Mouse (Mus musculus): ENCODE measurements around the gene Dyx1c1. TPM values are rescaled to one million over a fixed set of nuclear protein-coding genes. Genes with fewer than 3 reads are reported as not detected.
A peak's percentile ranks its signal among the peaks of the same experiment; 100 is the strongest.

The Dyx1c1 gene
- polyA plus RNA-seq (2015; fragmentation: Nextera tagmentation; extraction: Ambion mirVana) = 1.6 TPM in 2 replicates

GRCm38 (mm10) chr9:72958521-72959450 lies at the start of gene Dyx1c1, which contains the start of gene Gm44503:
Dyx1c1 (plus strand) TSS chr9:72958785.
Gm44503 (plus strand) TSS chr9:72958852.
- Histone ChIP-seq H3K4me2 (replicated peaks) (peak within 1 kb of the TSS; percentile 67), H3K27ac (no peak within 1 kb of the TSS; the same call in none of the 2 replicates), H3K4me3 (peak within 1 kb of the TSS; percentile 68), H3K4me1 (peaks cover 9% of the 10 kb centered on the region), H3K27me3 (no peaks in the 10 kb centered on the region), H3K36me3 (no peaks in the 10 kb centered on the region), H3K9me3 (no peaks in the 10 kb centered on the region), H3K9ac (peak within 1 kb of the TSS; percentile 72)
- 2% methylated on average over 43 of the region's 43 CpGs for WGBS
- ATAC-seq (ENCODE audit: low FRiP score, low read depth) = peak; percentile 92

DNA sequence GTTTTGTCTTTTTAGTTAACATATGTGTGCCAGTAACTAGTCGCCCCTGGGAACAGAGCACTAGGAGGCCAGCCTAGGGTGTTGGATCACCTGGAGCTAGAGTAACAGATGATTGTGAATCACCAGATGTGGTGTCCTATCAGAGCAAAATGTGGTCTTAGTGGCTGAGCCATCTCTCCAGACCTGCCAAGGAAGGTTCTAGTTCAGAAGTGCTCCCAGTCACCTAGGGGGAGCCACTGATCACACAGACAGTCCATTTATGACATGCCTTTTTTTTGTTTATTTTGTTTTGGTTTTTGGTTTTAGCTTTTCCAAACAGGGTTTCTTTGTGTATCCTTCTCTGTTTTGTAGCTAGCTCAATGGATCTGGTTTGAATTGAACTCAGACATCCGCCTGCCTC lies 47.2 kb upstream of the Dyx1c1 start:
- WGBS = 90% methylated on average over 2 of the region's 2 CpGs
- Histone ChIP-seq H3K4me2 (replicated peaks) (no peak overlapping the region), H3K9me3 (no peaks in the 10 kb centered on the region), H3K9ac (no peak overlapping the region), H3K4me1 (peaks cover 8% of the 10 kb centered on the region), H3K27ac (no peak overlapping the region), H3K4me3 (no peak overlapping the region), H3K36me3 (peaks cover 2% of the 10 kb centered on the region; the same call in 1 of the 2 replicates), H3K27me3 (no peaks in the 10 kb centered on the region)
- ATAC-seq (ENCODE audit: low FRiP score, low read depth) = no peak

GRCm38 (mm10) chr9:72913551-72913950 lies 45.0 kb upstream of the Dyx1c1 start:
- Histone ChIP-seq H3K4me3 (no peak overlapping the region), H3K4me2 (replicated peaks) (no peak overlapping the region), H3K36me3 (no peaks in the 10 kb centered on the region), H3K4me1 (no peaks in the 10 kb centered on the region), H3K27ac (no peak overlapping the region), H3K9me3 (no peaks in the 10 kb centered on the region), H3K27me3 (no peaks in the 10 kb centered on the region), H3K9ac (no peak overlapping the region)
- WGBS = 77% methylated on average over 6 of the region's 6 CpGs
- no peak for ATAC-seq (ENCODE audit: low FRiP score, low read depth)

DNA sequence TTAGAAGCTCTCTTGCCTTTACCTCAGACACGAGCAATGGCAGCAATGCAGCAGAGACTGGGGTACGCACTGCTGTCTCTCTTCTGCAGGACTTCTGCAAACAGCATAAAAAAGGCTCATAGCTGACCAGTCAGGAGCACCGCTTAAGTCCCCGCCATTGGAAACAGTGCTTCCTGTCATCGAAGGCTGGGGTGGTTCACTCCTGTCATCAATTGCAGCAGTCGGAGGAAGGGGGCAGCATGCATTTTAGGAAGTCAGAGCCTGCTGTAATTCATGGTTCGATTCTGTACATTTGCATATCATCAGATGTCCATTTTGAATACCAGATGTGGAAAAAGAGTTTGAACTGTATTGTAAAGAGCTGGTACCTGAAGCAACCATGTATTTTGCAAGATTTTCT lies 42.9 kb upstream of the Dyx1c1 start:
- H3K27ac ChIP-seq = no peak overlapping the region
- H3K36me3 ChIP-seq = no peaks in the 10 kb centered on the region
- no peak overlapping the region for H3K4me3 ChIP-seq
- H3K4me2 ChIP-seq (replicated peaks) = no peak overlapping the region
- WGBS = 71% methylated on average over 7 of the region's 7 CpGs
- H3K9me3 ChIP-seq = no peaks in the 10 kb centered on the region
- no peaks in the 10 kb centered on the region for H3K4me1 ChIP-seq
- no peaks in the 10 kb centered on the region for H3K27me3 ChIP-seq
- no peak overlapping the region for H3K9ac ChIP-seq
- ATAC-seq (ENCODE audit: low FRiP score, low read depth) = no peak

DNA sequence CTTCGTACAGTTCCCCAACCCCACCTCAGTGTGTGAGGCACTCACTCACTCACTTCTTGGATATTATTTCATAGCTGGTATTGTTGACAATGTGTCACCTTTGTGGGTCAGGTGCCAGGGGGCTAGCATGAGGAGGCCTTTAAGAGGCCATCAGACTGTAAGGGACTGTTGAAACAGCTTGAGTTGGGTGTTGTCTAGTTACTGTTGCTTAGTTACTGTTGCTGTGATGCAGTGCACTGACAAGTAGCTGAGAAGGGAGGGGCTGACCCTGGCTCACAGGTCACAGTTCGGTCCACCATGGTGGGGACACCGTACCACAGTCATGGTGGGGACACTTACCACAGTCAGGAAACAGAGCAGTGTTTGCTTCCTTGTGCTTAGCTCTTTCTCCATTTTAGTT lies 35.5 kb upstream of the Dyx1c1 start:
- H3K4me3 ChIP-seq = no peak overlapping the region
- H3K36me3 ChIP-seq = no peaks in the 10 kb centered on the region
- peaks cover 15% of the 10 kb centered on the region for H3K4me1 ChIP-seq
- no peak overlapping the region for H3K4me2 ChIP-seq (replicated peaks)
- ATAC-seq (ENCODE audit: low FRiP score, low read depth) = no peak
- WGBS = 94% methylated on average over 3 of the region's 3 CpGs
- no peaks in the 10 kb centered on the region for H3K9me3 ChIP-seq
- no peaks in the 10 kb centered on the region for H3K27me3 ChIP-seq
- H3K27ac ChIP-seq = no peak overlapping the region
- H3K9ac ChIP-seq = no peak overlapping the region

DNA sequence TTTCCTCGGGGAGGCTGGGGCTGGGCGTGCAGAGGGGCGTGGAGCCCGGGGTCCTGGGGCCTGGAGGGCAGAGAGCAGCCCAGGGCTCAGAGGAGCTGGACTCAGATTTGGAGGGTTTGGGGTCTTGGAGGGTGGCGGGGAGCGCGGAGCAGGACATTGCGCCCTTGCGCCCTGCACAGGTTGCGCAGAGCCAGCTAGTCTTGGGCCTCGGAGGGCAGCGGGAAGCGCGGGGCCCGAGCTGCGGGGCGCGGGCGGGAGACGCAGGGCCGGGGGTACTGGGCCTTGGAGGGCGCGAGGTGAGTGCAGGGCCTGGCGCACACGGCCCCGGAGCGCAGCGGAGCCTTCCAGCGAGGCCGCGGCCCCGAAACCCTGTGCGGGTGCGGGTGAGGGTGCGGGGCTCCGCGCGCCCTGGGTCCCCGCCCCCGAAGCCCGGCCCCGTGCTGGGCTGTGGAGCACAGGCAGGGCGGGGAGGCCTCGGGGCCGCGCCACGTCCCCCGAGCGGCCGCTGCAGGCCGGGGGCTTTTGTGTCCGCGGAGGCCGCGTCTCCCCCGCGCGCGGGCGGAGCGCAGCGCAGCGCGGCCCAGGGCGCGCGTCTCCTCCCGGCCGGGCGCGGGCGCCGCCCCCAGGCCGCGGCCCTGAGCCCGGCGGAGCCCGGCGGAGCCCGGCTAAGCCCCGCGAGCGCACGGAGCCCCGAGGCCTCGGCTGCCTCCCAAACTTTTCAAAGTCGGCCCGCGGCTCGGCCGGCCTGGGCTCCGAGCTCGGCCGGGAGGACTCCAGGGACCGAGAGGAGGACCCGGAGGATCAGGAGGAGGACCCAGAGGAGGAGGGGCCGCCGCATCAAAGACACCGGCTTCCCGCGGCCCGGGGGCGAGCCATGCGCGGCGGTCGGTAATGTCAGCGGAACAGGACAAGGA lies 33.3 kb upstream of the Dyx1c1 start, which contains the start of gene Pygo1:
Pygo1 (plus strand) TSS at position 625 of the 914 bp plus-strand sequence.
- H3K4me3 ChIP-seq = peak within 1 kb of the TSS; percentile 81
- ATAC-seq (ENCODE audit: low FRiP score, low read depth) = peak; percentile 83
- H3K4me1 ChIP-seq = peaks cover 18% of the 10 kb centered on the region
- peak within 1 kb of the TSS; percentile 97 for H3K9ac ChIP-seq
- peak within 1 kb of the TSS; percentile 94 for H3K27ac ChIP-seq
- no peaks in the 10 kb centered on the region for H3K9me3 ChIP-seq
- H3K4me2 ChIP-seq (replicated peaks) = peak within 1 kb of the TSS; percentile 84
- under 1% methylated on average over 82 of the region's 108 CpGs for WGBS
- H3K27me3 ChIP-seq = no peaks in the 10 kb centered on the region
- H3K36me3 ChIP-seq = peaks cover 10% of the 10 kb centered on the region

GRCm38 (mm10) chr9:72925935-72926258 lies 32.7 kb upstream of the Dyx1c1 start:
- 1% methylated on average over 20 of the region's 20 CpGs for WGBS
- peaks cover 10% of the 10 kb centered on the region for H3K36me3 ChIP-seq
- H3K4me1 ChIP-seq = peaks cover 18% of the 10 kb centered on the region
- ATAC-seq (ENCODE audit: low FRiP score, low read depth) = peak; percentile 62
- H3K27me3 ChIP-seq = no peaks in the 10 kb centered on the region
- peak overlapping the region; percentile 84 for H3K4me2 ChIP-seq (replicated peaks)
- H3K9me3 ChIP-seq = no peaks in the 10 kb centered on the region
- H3K27ac ChIP-seq = peak overlapping the region; percentile 94
- peak overlapping the region; percentile 81 for H3K4me3 ChIP-seq
- peak overlapping the region; percentile 97 for H3K9ac ChIP-seq

GRCm38 (mm10) chr9:72931166-72931790 lies 27.3 kb upstream of the Dyx1c1 start:
- no peaks in the 10 kb centered on the region for H3K27me3 ChIP-seq
- H3K4me1 ChIP-seq = peaks cover 17% of the 10 kb centered on the region
- no peaks in the 10 kb centered on the region; the same call in 1 of the 2 replicates for H3K9me3 ChIP-seq
- H3K4me2 ChIP-seq (replicated peaks) = no peak overlapping the region
- 78% methylated on average over 13 of the region's 13 CpGs for WGBS
- no peak overlapping the region for H3K4me3 ChIP-seq
- no peak for ATAC-seq (ENCODE audit: low FRiP score, low read depth)
- no peak overlapping the region for H3K9ac ChIP-seq
- H3K36me3 ChIP-seq = peaks cover 47% of the 10 kb centered on the region
- no peak overlapping the region for H3K27ac ChIP-seq

DNA sequence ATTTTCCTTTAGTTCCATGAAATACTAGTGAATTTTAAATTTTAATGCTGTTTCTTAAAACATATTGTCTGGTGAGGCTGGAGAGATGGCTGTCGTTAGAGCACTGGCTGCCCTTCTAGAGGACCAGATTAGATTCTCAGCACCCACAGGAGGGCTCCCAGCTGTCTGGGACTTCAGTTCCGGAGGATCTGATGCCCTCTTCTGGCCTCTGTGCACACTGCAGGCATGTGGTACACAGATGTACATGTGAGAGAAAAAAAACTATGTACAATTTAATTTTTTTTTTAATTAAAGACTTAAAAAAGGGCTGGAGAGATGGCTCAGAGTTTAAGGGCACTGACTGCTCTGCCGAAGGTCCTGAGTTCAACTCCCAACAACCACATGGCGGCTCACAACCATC lies 23.3 kb upstream of the Dyx1c1 start:
- ATAC-seq (ENCODE audit: low FRiP score, low read depth) = no peak
- no peaks in the 10 kb centered on the region for H3K4me1 ChIP-seq
- 88% methylated on average over 4 of the region's 4 CpGs for WGBS
- peaks cover 43% of the 10 kb centered on the region for H3K36me3 ChIP-seq
- no peak overlapping the region for H3K27ac ChIP-seq
- no peaks in the 10 kb centered on the region; the same call in 1 of the 2 replicates for H3K9me3 ChIP-seq
- no peak overlapping the region for H3K4me3 ChIP-seq
- H3K27me3 ChIP-seq = no peaks in the 10 kb centered on the region
- H3K4me2 ChIP-seq (replicated peaks) = no peak overlapping the region
- no peak overlapping the region for H3K9ac ChIP-seq

DNA sequence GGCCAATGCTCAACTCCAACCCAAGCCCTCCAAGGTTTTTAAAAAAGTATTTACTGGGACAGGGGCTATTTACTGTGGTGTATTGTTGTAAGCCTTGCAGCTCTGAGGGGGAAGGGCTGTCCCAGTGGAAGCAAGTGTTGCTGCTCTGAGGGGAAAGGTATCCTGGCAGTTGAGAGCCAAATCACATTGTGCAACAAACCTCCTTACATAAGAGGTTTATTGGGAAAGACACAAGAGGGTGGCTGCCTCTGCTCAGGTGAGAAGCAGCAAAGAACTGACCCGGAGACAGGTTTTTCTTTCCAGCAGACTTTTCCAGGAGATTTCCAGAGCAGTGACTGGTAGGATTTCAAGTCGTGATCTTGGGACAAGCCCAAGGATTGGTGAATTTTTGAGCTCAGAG lies 22.3 kb upstream of the Dyx1c1 start:
- 78% methylated on average over 2 of the region's 2 CpGs for WGBS
- H3K9me3 ChIP-seq = no peaks in the 10 kb centered on the region; the same call in 1 of the 2 replicates
- H3K4me3 ChIP-seq = no peak overlapping the region
- H3K27me3 ChIP-seq = no peaks in the 10 kb centered on the region
- no peak overlapping the region for H3K27ac ChIP-seq
- H3K4me1 ChIP-seq = no peaks in the 10 kb centered on the region
- no peak for ATAC-seq (ENCODE audit: low FRiP score, low read depth)
- peaks cover 44% of the 10 kb centered on the region for H3K36me3 ChIP-seq
- H3K4me2 ChIP-seq (replicated peaks) = no peak overlapping the region
- no peak overlapping the region for H3K9ac ChIP-seq

DNA sequence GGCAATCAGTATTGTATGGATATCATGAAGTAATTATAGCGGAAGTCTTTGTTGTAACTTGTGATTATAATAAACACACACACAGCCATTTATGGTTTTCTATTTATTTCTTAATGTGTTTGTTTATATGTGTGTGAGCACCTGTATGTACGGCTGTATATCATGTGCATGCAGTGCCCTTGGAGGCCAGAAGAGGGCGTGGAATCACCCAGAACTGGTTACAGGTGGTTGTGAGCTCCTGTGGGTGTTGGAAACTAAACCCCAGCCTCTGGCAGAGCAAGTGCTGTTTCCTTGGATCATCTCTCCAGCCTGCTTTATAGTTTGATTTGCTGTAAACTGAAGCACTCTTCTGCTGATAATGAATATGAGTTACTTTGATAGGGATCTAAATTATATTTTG lies 15.2 kb upstream of the Dyx1c1 start:
- Histone ChIP-seq H3K9ac (no peak overlapping the region), H3K27me3 (no peaks in the 10 kb centered on the region), H3K4me2 (replicated peaks) (no peak overlapping the region), H3K9me3 (peaks cover 9% of the 10 kb centered on the region; the same call in 1 of the 2 replicates), H3K4me1 (no peaks in the 10 kb centered on the region), H3K4me3 (no peak overlapping the region), H3K36me3 (peaks cover 52% of the 10 kb centered on the region), H3K27ac (no peak overlapping the region)
- WGBS = 59% methylated on average over 3 of the region's 3 CpGs
- no peak for ATAC-seq (ENCODE audit: low FRiP score, low read depth)
